Mouse (Mus musculus) embryonic facial prominence, embryonic 13.5 days (tissue): ENCODE data around the gene Ahdc1. TPM values are rescaled to one million over a fixed set of nuclear protein-coding genes. Genes with fewer than 3 reads are reported as not detected.

Source experiments
- ATAC-seq: fragments of 200-750 bp; cut with Nextera tagmentation; 2 replicates; pipeline ENCODE4 v1.8.0; 2017; ENCODE audit warnings: low read depth; ENCODE audit not compliant: insufficient number of reproducible peaks, insufficient read depth, low FRiP score, low TSS enrichment
- H3K27ac ChIP-seq: fragments of 300-500 bp; sonication (generic); 2 replicates; pipeline ENCODE4 v1.5.1; 2015; ENCODE audit warnings: moderate library complexity, mild to moderate bottlenecking, inconsistent platforms
- H3K27me3 ChIP-seq: fragments of 300-500 bp; sonication (generic); 2 replicates; pipeline ENCODE4 v1.6.1; 2015; ENCODE audit warnings: mild to moderate bottlenecking, inconsistent platforms
- H3K36me3 ChIP-seq: fragments of 300-500 bp; sonication (generic); 2 replicates; pipeline ENCODE4 v1.6.1; 2015; ENCODE audit warnings: mild to moderate bottlenecking, inconsistent platforms
- H3K4me1 ChIP-seq: fragments of 300-500 bp; sonication (generic); 2 replicates; pipeline ENCODE4 v1.6.1; 2015; ENCODE audit warnings: inconsistent platforms
- H3K4me2 ChIP-seq: fragments of 300-500 bp; sonication (generic); 2 replicates; pipeline ENCODE4 v1.6.1; 2015; ENCODE audit warnings: moderate library complexity, mild to moderate bottlenecking, inconsistent platforms
- H3K4me3 ChIP-seq: fragments of 300-500 bp; sonication (generic); 2 replicates; pipeline ENCODE4 v1.5.1; 2015; ENCODE audit warnings: mild to moderate bottlenecking, inconsistent platforms
- H3K9ac ChIP-seq: fragments of 300-500 bp; sonication (generic); 2 replicates; pipeline ENCODE4 v1.6.1; 2015; ENCODE audit warnings: mild to moderate bottlenecking, inconsistent platforms
- H3K9me3 ChIP-seq: fragments of 300-500 bp; sonication (generic); 2 replicates; pipeline ENCODE4 v1.6.1; 2016; ENCODE audit warnings: inconsistent platforms
- WGBS: fragments of 180-500 bp; shearing (Covaris S2); methylation state at CpG from one replicate; pipeline ENCODE4 v1.1.7; 2015; ENCODE audit warnings: mixed read lengths; 5-methylcytosine and 5-hydroxymethylcytosine counted together
- polyA plus RNA-seq: library from polyadenylated mRNA; unstranded; fragments of >200 nt; fragmentation: Nextera tagmentation; extraction: Ambion mirVana; gene quantifications from 2 replicates; pipeline ENCODE4 v1.2.1, GENCODE M21; 2015

The Ahdc1 gene
- polyA plus RNA-seq, 1 experiment from 2014 or later, result 12.8 TPM

DNA sequence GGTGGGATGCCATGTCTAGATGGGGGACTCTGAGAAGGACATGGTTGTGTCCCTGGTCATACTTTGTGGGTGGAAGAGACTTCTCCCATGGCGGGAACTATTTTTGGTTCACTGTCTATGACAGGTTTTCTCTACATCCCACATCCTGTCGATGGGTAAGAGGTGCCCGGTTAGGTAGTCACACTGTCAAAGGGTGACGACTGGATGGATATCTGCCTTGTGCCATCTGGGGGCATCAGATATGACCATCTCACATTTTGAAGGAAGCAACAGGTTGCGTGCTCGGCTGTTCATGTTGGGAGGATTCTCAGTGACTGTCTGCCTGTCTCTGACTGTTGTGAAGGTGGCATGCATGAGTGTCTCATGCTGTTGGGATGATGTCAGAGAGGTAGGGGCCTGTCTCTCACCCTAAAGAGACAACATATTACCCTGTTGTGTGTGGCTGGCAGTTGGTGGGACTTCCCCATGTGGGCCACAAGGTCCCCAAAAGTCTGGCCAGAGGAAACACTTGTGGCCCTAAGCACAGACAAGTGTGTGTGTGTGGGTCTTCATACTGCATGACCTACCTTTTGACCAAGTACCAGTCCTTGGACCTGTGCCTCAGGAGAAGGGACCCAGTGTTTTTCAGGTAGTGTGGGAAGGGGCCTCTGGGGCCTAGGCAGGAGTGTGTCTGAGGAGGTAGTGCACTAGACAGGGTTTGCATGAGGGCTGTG, 39.9 kb downstream of the Ahdc1 start:
- Histone ChIP-seq H3K36me3 (peaks cover 15% of the 10 kb centered on the region), H3K27ac (peak overlapping the region; percentile 96), H3K9ac (peak overlapping the region; percentile 60), H3K4me3 (no peak overlapping the region), H3K4me2 (peak overlapping the region; percentile 53), H3K4me1 (peaks cover 100% of the 10 kb centered on the region), H3K27me3 (no peaks in the 10 kb centered on the region), H3K9me3 (no peaks in the 10 kb centered on the region)
- ATAC-seq, result no peak
- WGBS, result 82% methylated on average over 6 of the region's 6 CpGs

- peak overlapping the region; percentile 60 for H3K9ac ChIP-seq
- no peaks in the 10 kb centered on the region for H3K27me3 ChIP-seq
- ATAC-seq, result no peak
- H3K4me3 ChIP-seq, result peak overlapping the region; percentile 12
- WGBS, result 18% methylated on average over 14 of the region's 14 CpGs
- H3K27ac ChIP-seq, result peak overlapping the region; percentile 96
- no peaks in the 10 kb centered on the region for H3K9me3 ChIP-seq
- H3K36me3 ChIP-seq, result peaks cover 15% of the 10 kb centered on the region
- peak overlapping the region; percentile 53 for H3K4me2 ChIP-seq
- peaks cover 100% of the 10 kb centered on the region for H3K4me1 ChIP-seq
Observed at GRCm38 (mm10) chr4:133051550-133051865, 40.4 kb downstream of the Ahdc1 start.

DNA sequence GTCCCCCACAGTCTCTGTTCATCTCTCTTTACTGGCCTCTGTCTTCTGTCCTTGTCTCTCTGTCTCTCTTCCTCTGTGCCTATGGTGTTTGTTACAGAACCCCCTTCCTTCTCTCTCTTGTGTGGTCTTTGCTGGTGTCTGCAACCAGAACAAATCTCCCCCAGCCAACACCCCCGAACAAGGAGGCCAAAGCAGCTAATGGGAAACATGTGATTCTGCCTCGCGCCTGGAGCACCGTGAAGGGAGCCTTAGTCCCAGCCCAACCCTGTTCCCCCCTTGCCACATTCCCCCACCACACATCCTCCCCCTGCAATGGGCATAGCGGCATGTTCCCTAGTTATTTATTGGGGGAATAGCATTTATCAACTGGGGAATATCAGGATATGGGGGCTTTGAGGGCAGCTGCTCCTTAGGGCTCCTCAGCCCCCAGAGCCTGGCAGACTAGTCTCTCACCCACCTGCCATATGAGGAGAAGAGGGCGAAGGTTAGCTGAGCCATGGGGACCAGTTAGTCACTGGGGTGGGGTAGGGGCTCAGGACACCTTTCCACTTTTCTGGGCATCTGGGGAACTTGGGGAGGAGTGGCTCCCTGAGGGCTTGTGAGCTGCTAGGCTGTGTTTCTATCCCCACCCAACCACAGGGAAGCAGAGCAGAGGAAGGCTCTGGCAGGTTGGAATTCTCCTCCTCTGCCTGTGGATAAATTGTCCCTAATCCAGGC, 41.1 kb downstream of the Ahdc1 start:
- Histone ChIP-seq H3K36me3 (peaks cover 15% of the 10 kb centered on the region), H3K4me2 (peak overlapping the region; percentile 53), H3K27ac (peak overlapping the region; percentile 96), H3K9me3 (no peaks in the 10 kb centered on the region), H3K9ac (peak overlapping the region; percentile 60), H3K4me3 (peak overlapping the region; percentile 12), H3K4me1 (peaks cover 99% of the 10 kb centered on the region), H3K27me3 (no peaks in the 10 kb centered on the region)
- 0 out of 2 replicates have a peak, but pooled peaks have one; percentile 28 for ATAC-seq
- 19% methylated on average over 6 of the region's 6 CpGs for WGBS

DNA sequence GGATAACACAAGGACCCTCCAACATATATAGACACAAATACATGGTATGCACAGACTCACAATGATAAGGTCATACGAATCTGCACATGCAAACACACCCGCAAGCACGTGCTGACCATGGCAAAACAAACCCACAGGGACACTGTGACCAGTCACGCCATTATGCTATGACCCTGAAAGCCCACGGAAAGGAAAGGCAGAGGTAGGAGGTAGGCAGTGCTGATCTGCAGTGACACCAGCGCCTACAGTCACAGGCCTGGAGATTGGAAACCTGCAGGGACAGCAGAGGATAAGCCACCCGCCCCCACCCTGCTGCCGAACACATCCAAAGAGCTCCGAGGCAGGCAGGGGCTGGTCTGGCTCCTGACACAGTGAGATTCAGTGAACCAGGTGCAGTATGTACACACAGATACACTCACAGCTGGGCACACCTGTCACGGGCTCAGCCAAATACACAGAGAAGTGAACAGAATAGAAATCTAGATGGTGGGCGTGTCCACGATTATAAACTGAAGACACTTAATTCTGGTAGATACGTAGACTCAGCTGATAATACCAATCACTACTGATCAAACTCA, 42.0 kb downstream of the Ahdc1 start:
- H3K36me3 ChIP-seq, result peaks cover 21% of the 10 kb centered on the region
- peaks cover 99% of the 10 kb centered on the region for H3K4me1 ChIP-seq
- ATAC-seq, result no peak
- H3K4me3 ChIP-seq, result no peak overlapping the region
- WGBS, result 74% methylated on average over 13 of the region's 13 CpGs
- H3K27ac ChIP-seq, result peak overlapping the region; percentile 96
- H3K4me2 ChIP-seq, result no peak overlapping the region
- no peaks in the 10 kb centered on the region for H3K9me3 ChIP-seq
- H3K27me3 ChIP-seq, result no peaks in the 10 kb centered on the region
- H3K9ac ChIP-seq, result 0 out of 2 replicates have a peak overlapping the region, but pooled peaks have one; percentile 60

DNA sequence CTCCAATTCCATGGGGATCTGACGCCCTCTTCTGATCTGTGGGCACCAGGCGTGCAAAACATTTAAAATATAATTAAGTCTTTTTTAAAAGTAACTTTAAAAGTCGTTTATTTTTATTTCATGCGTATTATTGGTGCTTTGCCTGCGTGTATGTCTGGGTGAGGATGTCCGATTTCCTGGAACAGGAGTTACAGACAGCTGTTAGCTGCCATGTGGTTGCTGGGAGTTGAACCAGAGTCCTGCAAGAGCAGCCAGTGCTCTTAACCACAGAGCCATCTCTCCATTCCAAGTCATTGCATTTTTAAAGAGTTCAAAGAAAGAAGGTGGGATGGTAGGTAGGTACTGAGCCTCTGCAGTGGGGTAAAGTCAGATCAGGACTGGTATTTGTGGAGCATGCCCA, 43.5 kb downstream of the Ahdc1 start:
- ATAC-seq, result no peak
- 75% methylated on average over 6 of the region's 6 CpGs for WGBS
- Histone ChIP-seq H3K36me3 (peaks cover 30% of the 10 kb centered on the region), H3K4me1 (peaks cover 99% of the 10 kb centered on the region), H3K9me3 (no peaks in the 10 kb centered on the region), H3K4me3 (no peak overlapping the region), H3K9ac (0 out of 2 replicates have a peak overlapping the region, but pooled peaks have one; percentile 16), H3K27ac (peak overlapping the region; percentile 85), H3K27me3 (no peaks in the 10 kb centered on the region), H3K4me2 (no peak overlapping the region)

DNA sequence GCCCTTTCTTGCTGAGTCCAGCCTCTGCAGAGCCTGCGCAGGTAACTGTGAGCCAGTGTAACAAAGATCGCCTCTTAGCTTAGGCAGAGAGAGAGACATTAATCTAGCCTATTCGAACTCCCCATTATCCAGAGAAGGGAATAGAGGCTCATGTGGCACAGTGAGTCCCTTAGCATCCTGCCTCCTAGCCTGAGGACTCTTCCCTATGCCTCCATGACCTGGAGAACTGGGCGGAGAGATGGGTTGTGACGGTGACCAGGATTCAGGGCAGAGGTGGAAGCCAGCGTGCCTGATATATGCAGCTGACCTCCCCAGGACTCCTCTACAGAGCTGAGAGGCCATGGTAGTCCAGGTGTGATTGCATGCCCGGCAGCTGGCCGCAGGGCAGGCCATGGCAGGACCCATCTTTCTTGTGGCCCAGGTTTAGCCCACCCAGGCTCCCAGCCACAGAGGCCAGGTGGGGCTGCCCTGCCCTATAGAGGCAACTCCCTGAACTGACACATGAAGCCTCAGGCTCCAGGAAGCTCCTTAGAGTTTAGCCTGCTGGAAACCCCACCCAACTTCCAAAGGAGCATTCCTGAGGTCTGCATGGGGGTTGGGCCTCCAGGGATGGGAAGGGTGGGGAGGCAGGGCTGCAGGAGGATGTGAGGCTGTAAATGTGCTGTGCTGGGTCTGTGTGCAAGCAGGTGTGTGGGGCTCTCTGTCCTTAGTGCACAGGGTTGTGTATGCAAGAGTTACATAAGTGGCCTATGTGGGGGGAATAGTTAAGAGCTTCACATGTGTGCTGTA, 44.3 kb downstream of the Ahdc1 start:
- peak overlapping the region; percentile 57; the same call in 1 of the 2 replicates for H3K9ac ChIP-seq
- ATAC-seq, result peak; percentile 22; the same call in 1 of the 2 replicates
- H3K4me2 ChIP-seq, result peak overlapping the region; percentile 32
- H3K27ac ChIP-seq, result peak overlapping the region; percentile 85
- H3K4me3 ChIP-seq, result no peak overlapping the region
- peaks cover 38% of the 10 kb centered on the region for H3K36me3 ChIP-seq
- H3K27me3 ChIP-seq, result no peaks in the 10 kb centered on the region
- no peaks in the 10 kb centered on the region for H3K9me3 ChIP-seq
- 53% methylated on average over 8 of the region's 8 CpGs for WGBS
- peaks cover 95% of the 10 kb centered on the region for H3K4me1 ChIP-seq

DNA sequence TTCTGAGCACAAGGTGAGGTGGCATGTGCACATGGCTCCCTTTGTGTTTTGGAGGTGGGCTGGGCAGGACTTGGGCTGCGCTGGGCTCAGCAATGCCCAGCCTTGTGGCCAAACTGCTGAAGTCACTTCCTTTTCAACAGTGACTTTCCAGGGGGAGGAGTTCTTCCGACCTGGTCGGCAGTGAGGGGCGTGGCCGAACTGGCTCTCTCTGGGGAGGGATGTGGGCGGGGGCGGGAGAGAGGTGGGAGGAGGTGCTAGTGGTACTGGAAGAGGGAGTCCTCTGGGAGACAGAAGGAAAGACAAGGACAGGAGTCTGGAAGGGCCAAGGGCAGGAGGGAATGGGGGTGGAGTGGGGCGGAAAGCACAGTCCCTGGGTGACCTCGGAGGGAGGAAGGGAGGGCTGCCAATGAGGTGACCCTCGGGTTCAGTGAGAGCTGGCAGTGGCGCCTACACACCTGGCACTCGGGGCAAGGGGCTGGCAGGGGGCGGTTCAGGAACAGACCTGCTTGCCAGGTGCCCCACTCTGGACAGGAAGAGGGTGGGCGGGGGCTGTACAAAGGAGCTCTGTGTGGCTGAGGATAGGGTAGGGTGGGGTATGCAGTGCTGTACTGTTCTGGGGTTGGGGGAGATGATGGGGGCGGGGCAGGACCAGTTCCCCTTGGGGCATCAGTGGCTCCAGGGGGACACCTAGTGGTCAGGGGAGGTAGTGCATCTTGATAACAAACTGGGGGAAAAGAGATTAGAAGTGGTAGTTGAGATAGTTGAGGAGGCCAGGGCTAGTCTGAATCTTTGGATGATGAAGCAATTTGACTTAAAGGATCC, 45.2 kb downstream of the Ahdc1 start:
- peaks cover 47% of the 10 kb centered on the region for H3K36me3 ChIP-seq

GRCm38 (mm10) chr4:133057389-133058122, 46.5 kb downstream of the Ahdc1 start:
- H3K9ac ChIP-seq, result peak overlapping the region; percentile 52; the same call in 1 of the 2 replicates
- WGBS, result 18% methylated on average over 7 of the region's 7 CpGs
- no peaks in the 10 kb centered on the region for H3K27me3 ChIP-seq
- H3K4me1 ChIP-seq, result peaks cover 73% of the 10 kb centered on the region
- no peaks in the 10 kb centered on the region for H3K9me3 ChIP-seq
- H3K27ac ChIP-seq, result peak overlapping the region; percentile 73
- peaks cover 60% of the 10 kb centered on the region for H3K36me3 ChIP-seq
- no peak overlapping the region for H3K4me3 ChIP-seq
- ATAC-seq, result no peak
- H3K4me2 ChIP-seq, result peak overlapping the region; percentile 14; the same call in 1 of the 2 replicates

More for the DNA sequence above, 45.2 kb downstream of the Ahdc1 start:
- Histone ChIP-seq H3K27me3 (no peaks in the 10 kb centered on the region), H3K9ac (no peak overlapping the region), H3K4me1 (peaks cover 85% of the 10 kb centered on the region), H3K9me3 (no peaks in the 10 kb centered on the region), H3K4me3 (no peak overlapping the region), H3K27ac (peak overlapping the region; percentile 85), H3K4me2 (peak overlapping the region; percentile 32)
- peak; percentile 62 for ATAC-seq
- WGBS, result 5% methylated on average over 15 of the region's 15 CpGs

DNA sequence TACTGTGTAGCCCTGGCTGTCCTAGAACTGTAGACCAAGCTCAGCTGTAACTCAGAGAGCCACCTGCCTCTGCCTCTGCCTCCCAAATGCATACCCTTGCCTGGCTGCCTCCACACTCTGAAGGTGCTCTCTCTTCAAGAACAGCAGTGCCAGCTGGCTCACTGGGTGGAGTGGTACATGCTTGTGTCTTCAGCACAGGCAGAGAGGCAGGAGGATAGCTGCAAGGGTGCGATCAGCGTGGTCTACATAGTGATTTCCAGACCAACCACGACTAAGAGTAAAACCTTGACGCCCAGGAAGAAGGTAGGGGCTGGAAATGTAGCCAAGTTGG, 47.0 kb downstream of the Ahdc1 start:
- no peak for ATAC-seq
- Histone ChIP-seq H3K36me3 (peaks cover 65% of the 10 kb centered on the region), H3K4me3 (no peak overlapping the region), H3K27ac (peak overlapping the region; percentile 73; the same call in 1 of the 2 replicates), H3K9ac (0 out of 2 replicates have a peak overlapping the region, but pooled peaks have one; percentile 16), H3K27me3 (no peaks in the 10 kb centered on the region), H3K4me2 (no peak overlapping the region), H3K9me3 (no peaks in the 10 kb centered on the region), H3K4me1 (peaks cover 67% of the 10 kb centered on the region)
- 83% methylated on average over 4 of the region's 4 CpGs for WGBS
